Mouse (Mus musculus) frontal cortex, postnatal 14 days (tissue): ENCODE data around the gene Gba2.

Source experiments
- DNase-seq, 2 experiments: peaks; one replicate each; pipeline ENCODE4 v3.0.0; 2022; ENCODE audit warnings: low spot score in 2 of 2

Gba2 gene

GRCm38 (mm10) chr4:43581381-43581780 is 2.7 kb upstream of the Gba2 start:
- DNase-seq, result no peak

GRCm38 (mm10) chr4:43580721-43581120 is 2.0 kb upstream of the Gba2 start:
- DNase-seq, result no peak

GRCm38 (mm10) chr4:43579731-43580130 is 1.1 kb upstream of the Gba2 start:
- no peak for DNase-seq

GRCm38 (mm10) chr4:43579256-43579655 is 583 bp upstream of the Gba2 start:
- DNase-seq, result no peak

GRCm38 (mm10) chr4:43577237-43577881 is 1.3 kb downstream of the Gba2 start:
- no peak for DNase-seq

- DNase-seq, result no peak
Measured at GRCm38 (mm10) chr4:43575356-43575755, 3.3 kb downstream of the Gba2 start.

- no peak for DNase-seq
Measured at GRCm38 (mm10) chr4:43573561-43573960, 5.1 kb downstream of the Gba2 start.

GRCm38 (mm10) chr4:43571395-43572045 is 7.2 kb downstream of the Gba2 start:
- no peak for DNase-seq

GRCm38 (mm10) chr4:43567140-43567539 is 11.5 kb downstream of the Gba2 start:
- no peak for DNase-seq

- no peak for DNase-seq
Measured at GRCm38 (mm10) chr4:43564231-43564630, 14.4 kb downstream of the Gba2 start.

- no peak for DNase-seq
Measured at GRCm38 (mm10) chr4:43563601-43563875, 15.1 kb downstream of the Gba2 start.

- DNase-seq, result no peak
Measured at GRCm38 (mm10) chr4:43562769-43563600, 15.7 kb downstream of the Gba2 start.

GRCm38 (mm10) chr4:43561997-43562768 is 16.5 kb downstream of the Gba2 start, which contains the start of the genes Creb3 and Tln1:
Gene Creb3, plus strand, starts transcription at chr4:43562332.
Gene Tln1, minus strand, starts transcription at chr4:43562691.
- DNase-seq, result peak; percentile 90 to 94

GRCm38 (mm10) chr4:43561436-43561996 is 17.2 kb downstream of the Gba2 start:
- peak in 1 of 2 experiments; percentile 42 for DNase-seq

- DNase-seq, result no peak
Measured at GRCm38 (mm10) chr4:43560976-43561375, 17.7 kb downstream of the Gba2 start.

GRCm38 (mm10) chr4:43560243-43560611 is 18.4 kb downstream of the Gba2 start:
- no peak for DNase-seq

GRCm38 (mm10) chr4:43559519-43560242 is 19.0 kb downstream of the Gba2 start:
- DNase-seq, result no peak

- DNase-seq, result no peak
Measured at GRCm38 (mm10) chr4:43558631-43559356, 19.9 kb downstream of the Gba2 start.

GRCm38 (mm10) chr4:43558028-43558630 is 20.5 kb downstream of the Gba2 start:
- DNase-seq, result no peak

GRCm38 (mm10) chr4:43555926-43556325 is 22.7 kb downstream of the Gba2 start:
- no peak for DNase-seq
